Mouse (Mus musculus) layer of hippocampus, postnatal 36 days (tissue): Measurements from ENCODE around the gene Mrps9. TPM values are rescaled to one million over a fixed set of nuclear protein-coding genes. Genes with fewer than 3 reads are reported as not detected.

Experiments used
- DNase-seq, 2 experiments: peaks; one replicate each; pipeline ENCODE4 v3.0.0; 2022
- total RNA-seq, 2 experiments: library from RNA; stranded (reverse); gene quantifications; 2 replicates each; pipeline ENCODE4 v1.2.3; 2021

Mrps9 gene
- total RNA-seq, 2 experiments from 2014 or later = 45.9 to 48.2 TPM

- DNase-seq = peak in 1 of 2 experiments; percentile 21
Observed at GRCm38 (mm10) chr1:42906696-42907095, 55.7 kb downstream of the Mrps9 start.

DNA sequence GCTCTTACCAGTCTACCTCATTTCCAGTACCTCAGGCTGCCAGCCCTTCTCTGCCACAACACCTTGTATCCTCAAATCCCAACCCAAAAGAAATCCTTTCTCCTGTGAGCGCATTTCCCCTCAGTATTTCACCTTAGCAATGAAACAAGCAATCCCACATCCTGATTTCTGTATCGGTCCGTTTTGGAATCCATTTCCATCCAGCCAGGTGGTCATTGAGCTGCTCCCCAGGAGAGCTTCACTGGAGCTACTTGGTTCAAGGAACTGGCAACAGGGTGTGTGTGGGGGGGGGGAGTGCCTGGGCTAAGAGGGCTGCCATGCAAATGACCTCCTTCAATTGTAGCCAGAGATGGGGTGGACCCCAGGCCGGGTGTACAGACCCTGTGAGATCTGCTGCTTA is 56.1 kb downstream of the Mrps9 start:
- DNase-seq = no peak

GRCm38 (mm10) chr1:42915062-42915461 is 64.0 kb downstream of the Mrps9 start:
- no peak for DNase-seq

GRCm38 (mm10) chr1:42916719-42917118 is 65.7 kb downstream of the Mrps9 start:
- no peak for DNase-seq

DNA sequence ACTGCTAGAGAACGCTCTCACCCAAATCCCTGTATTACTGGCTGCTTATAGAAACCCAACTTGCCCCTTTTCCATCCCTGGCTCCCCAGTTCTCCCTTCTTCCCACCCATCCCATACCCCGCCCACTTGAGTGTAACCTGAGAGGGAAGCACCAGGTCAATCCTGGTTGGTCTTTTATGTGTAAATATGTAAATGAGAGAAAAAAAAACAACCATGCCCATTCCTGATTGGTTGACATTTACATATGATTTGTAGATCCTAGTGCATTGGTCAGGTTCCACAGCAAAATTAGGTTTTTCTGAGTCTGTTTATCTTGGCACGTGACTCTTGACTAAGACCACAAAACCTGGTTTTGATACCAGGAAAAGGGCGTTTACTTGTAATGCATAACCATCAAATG is 66.9 kb downstream of the Mrps9 start:
- no peak for DNase-seq

- DNase-seq = no peak
Observed at GRCm38 (mm10) chr1:42923924-42924323, 72.9 kb downstream of the Mrps9 start.

- DNase-seq = no peak
Observed at GRCm38 (mm10) chr1:42933613-42934012, 82.6 kb downstream of the Mrps9 start.

DNA sequence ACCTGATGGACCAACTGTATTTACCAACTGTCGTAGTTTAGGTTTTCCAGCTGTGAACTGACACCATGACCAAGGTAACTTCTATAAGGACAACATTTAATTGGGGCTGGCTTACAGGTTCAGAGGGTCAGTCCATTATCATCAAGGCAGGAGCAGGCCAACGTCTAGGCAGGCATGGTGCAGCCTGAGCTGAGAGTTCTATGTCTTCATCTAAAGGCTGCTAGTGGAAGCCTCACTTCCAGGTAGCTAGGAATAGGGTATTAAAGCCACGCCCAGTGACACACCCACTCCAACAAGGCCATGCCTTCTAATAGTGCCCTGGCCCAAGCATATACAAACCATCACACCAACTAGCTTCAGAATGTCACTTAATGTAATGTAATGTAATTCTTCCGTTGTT is 97.5 kb downstream of the Mrps9 start:
- no peak for DNase-seq

GRCm38 (mm10) chr1:42952734-42953481 is 101.9 kb downstream of the Mrps9 start, which contains the start of gene Gpr45:
Gene Gpr45 (plus strand): TSS chr1:42952872.
- DNase-seq = peak; percentile 64 to 77

GRCm38 (mm10) chr1:42953482-42953822 is 102.4 kb downstream of the Mrps9 start:
- no peak for DNase-seq

Other genes with a start within 250 kb of the Mrps9 start
- 10 to 100 TPM; 67.8 to 68.4 TPM for gene Pou3f3, start 155.5 kb upstream of the Mrps9 start, total RNA-seq
- gene Gpr45, start 101.6 kb downstream of the Mrps9 start, total RNA-seq = 10 to 100 TPM; 23.0 to 25.6 TPM
- 10 to 100 TPM; 38.0 to 40.6 TPM for gene Tgfbrap1, start 247.4 kb downstream of the Mrps9 start, total RNA-seq
- 10 to 100 TPM; 25.1 to 25.2 TPM for gene AI597479, start 247.5 kb downstream of the Mrps9 start, total RNA-seq